Mouse (Mus musculus) neural tube, embryonic 13.5 days (tissue): ENCODE measurements at regions not wholly inside any gene's neighbourhood (a gene's known extent, or its start where the extent isn't known, plus 50 kb on each side); places are given as distances from the start of the nearest gene placed in this dataset.

Experiments
- ATAC-seq: fragments of 200-750 bp; cut with Nextera tagmentation; 2 replicates; pipeline ENCODE4 v1.8.0; 2017; ENCODE audit warnings: low read depth, mild to moderate bottlenecking, moderate TSS enrichment, moderate library complexity
- H3K27ac ChIP-seq: fragments of 300-500 bp; sonication (generic); replicated peaks from 2 replicates; pipeline ENCODE4 v1.5.1; 2015; ENCODE audit warnings: moderate library complexity, mild to moderate bottlenecking, inconsistent platforms
- H3K27me3 ChIP-seq: fragments of 300-500 bp; sonication (generic); 2 replicates; pipeline ENCODE4 v1.6.1; 2015; ENCODE audit warnings: mild to moderate bottlenecking, inconsistent platforms
- H3K36me3 ChIP-seq: fragments of 300-500 bp; sonication (generic); 2 replicates; pipeline ENCODE4 v1.6.1; 2015; ENCODE audit warnings: mild to moderate bottlenecking, inconsistent platforms
- H3K4me1 ChIP-seq: fragments of 300-500 bp; sonication (generic); replicated peaks from 2 replicates; pipeline ENCODE4 v1.6.1; 2015; ENCODE audit warnings: inconsistent platforms
- H3K4me2 ChIP-seq: fragments of 300-500 bp; sonication (generic); 2 replicates; pipeline ENCODE4 v1.6.1; 2015; ENCODE audit warnings: inconsistent platforms, mild to moderate bottlenecking, moderate library complexity
- H3K4me3 ChIP-seq: fragments of 300-500 bp; sonication (generic); 2 replicates; pipeline ENCODE4 v1.5.1; 2015; ENCODE audit warnings: mild to moderate bottlenecking, inconsistent platforms
- H3K9ac ChIP-seq: fragments of 300-500 bp; sonication (generic); 2 replicates; pipeline ENCODE4 v1.6.1; 2015; ENCODE audit warnings: moderate library complexity, mild to moderate bottlenecking, inconsistent platforms
- H3K9me3 ChIP-seq: fragments of 300-500 bp; sonication (generic); 2 replicates; pipeline ENCODE4 v1.6.1; 2016; ENCODE audit warnings: inconsistent platforms
- WGBS: fragments of 180-500 bp; shearing (Covaris S2); methylation state at CpG from one replicate; pipeline ENCODE4 v1.1.7; 2015; 5-methylcytosine and 5-hydroxymethylcytosine counted together

GRCm38 (mm10) chr16:5366021-5366420 lies 110.2 kb upstream of the Eef2kmt start:
- ATAC-seq, result no peak
- 89% methylated on average over 3 of the region's 3 CpGs for WGBS
- H3K27me3 ChIP-seq, result no peaks in the 10 kb centered on the region
- no peaks in the 10 kb centered on the region for H3K9me3 ChIP-seq
- no peaks in the 10 kb centered on the region for H3K36me3 ChIP-seq
- no peak overlapping the region for H3K9ac ChIP-seq
- no peaks in the 10 kb centered on the region for H3K4me1 ChIP-seq
- no peak overlapping the region for H3K4me3 ChIP-seq
- H3K4me2 ChIP-seq, result no peak overlapping the region
- no peak overlapping the region for H3K27ac ChIP-seq

DNA sequence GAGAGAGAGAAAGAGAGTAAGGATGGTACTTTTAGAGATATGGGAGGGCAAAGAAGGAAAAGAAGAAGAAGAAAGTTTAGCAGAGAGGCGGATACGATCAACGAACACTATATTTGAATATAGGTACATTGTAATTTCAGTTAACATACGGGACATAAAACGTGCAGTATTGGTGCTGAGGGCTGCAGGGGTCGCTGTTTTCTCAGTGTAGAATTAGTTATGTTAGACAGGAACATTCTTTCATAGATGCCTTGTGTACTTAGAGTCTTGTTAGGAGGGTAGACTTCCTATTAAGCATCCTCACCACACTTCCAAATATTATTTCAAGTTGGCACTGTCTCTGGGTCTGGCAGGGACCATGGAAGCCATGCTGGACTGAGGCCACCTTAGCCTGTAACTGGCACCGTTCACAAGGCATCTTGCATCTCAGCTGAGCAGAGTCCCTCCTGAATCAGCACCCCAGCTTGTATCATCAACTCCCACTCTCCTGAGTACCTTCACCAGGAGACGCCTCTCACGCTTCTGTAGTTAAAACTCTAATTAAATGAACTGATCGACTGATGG lies 107.3 kb upstream of the Eef2kmt start:
- H3K27me3 ChIP-seq, result no peaks in the 10 kb centered on the region
- no peaks in the 10 kb centered on the region for H3K9me3 ChIP-seq
- H3K4me3 ChIP-seq, result no peak overlapping the region
- no peak overlapping the region for H3K4me2 ChIP-seq
- no peak overlapping the region for H3K27ac ChIP-seq
- H3K36me3 ChIP-seq, result no peaks in the 10 kb centered on the region
- WGBS, result 77% methylated on average over 10 of the region's 10 CpGs
- no peak for ATAC-seq
- no peaks in the 10 kb centered on the region for H3K4me1 ChIP-seq
- H3K9ac ChIP-seq, result no peak overlapping the region

DNA sequence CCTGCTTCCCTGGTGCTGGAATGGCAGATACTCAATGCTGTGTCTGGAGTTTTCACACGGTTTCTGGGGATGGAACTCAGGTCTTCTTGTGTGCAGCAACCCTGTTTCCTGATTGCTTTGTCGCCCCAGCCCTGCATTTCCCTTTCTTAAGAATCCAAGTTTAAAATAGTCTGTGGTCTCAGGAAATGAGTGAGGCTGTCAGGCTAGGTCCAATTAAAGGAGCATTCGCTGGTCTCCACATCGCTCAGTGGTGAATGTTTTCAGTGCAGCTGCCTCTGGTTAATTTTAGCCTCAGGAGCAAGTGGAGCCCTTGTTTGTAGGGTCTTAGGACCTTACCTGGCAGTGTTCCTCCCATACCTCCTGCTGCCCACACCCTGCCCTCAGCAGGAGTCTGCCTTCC lies 103.4 kb upstream of the Eef2kmt start:
- no peak overlapping the region for H3K4me3 ChIP-seq
- no peak overlapping the region for H3K27ac ChIP-seq
- H3K36me3 ChIP-seq, result no peaks in the 10 kb centered on the region
- H3K4me1 ChIP-seq, result no peaks in the 10 kb centered on the region
- 85% methylated on average over 4 of the region's 4 CpGs for WGBS
- H3K4me2 ChIP-seq, result no peak overlapping the region
- no peak for ATAC-seq
- H3K9me3 ChIP-seq, result no peaks in the 10 kb centered on the region
- no peaks in the 10 kb centered on the region for H3K27me3 ChIP-seq
- H3K9ac ChIP-seq, result no peak overlapping the region

DNA sequence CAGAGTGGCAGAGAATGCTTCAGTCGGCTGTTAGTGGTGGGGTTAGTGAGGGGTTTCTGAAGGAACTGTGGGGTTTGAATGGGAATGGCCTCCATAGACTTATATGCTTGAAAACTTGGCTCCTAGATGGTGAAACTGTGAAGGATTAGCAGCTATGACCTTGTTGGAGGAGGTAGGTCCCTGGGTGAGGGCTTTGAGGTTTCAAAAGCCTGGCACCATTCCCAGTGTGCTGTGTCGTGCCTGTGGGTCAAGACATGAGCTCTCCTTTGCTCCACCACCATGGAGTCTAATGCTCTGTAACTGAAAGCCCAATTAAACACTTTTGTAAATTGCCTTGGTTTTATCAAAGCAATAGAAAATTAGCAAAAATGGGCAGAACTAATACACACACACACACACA lies 98.1 kb upstream of the Eef2kmt start:
- H3K9ac ChIP-seq, result no peak overlapping the region
- no peak for ATAC-seq
- H3K36me3 ChIP-seq, result no peaks in the 10 kb centered on the region
- 0 out of 2 replicates have a peak, but pooled peaks cover 3% of the 10 kb centered on the region for H3K27me3 ChIP-seq
- H3K4me2 ChIP-seq, result no peak overlapping the region
- H3K27ac ChIP-seq, result no peak overlapping the region
- H3K9me3 ChIP-seq, result no peaks in the 10 kb centered on the region
- no peak overlapping the region for H3K4me3 ChIP-seq
- WGBS, result 82% methylated on average over 2 of the region's 2 CpGs
- peaks cover 10% of the 10 kb centered on the region for H3K4me1 ChIP-seq

DNA sequence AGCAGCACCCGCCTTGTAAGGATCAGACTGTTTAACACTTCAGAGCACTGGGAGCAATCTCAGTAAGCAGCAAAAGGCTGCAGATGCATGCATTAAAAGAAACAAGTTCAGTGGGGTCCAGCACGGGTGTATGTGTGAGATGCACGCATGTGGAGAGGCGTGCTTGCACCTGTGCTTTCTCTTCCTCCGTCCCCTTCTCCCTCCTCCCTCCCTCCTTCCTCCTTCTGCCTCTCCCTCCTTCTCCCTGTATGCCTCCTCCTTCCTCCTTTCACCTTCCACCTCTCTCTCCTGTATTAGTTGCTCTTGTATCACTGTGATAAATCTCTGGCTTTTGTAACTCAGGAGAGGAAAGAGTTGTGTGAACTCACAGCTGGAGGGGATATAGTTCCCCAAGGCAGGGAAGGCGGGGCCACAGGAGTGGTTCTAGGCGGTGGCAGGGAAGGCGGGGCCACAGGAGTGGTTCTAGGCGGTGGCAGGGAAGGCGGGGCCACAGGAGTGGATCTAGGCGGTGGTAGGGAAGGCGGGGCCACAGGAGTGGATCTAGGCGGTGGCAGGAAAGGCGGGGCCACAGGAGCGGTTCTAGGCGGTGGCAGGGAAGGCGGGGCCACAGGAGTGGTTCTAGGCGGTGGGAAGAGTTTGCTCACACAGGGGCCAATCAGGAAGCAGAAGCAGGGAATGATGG lies 96.2 kb upstream of the Eef2kmt start:
- Histone ChIP-seq H3K4me2 (peak overlapping the region; percentile 37), H3K27me3 (0 out of 2 replicates have a peak, but pooled peaks cover 3% of the 10 kb centered on the region), H3K4me3 (no peak overlapping the region), H3K36me3 (no peaks in the 10 kb centered on the region), H3K4me1 (peaks cover 10% of the 10 kb centered on the region), H3K27ac (no peak overlapping the region), H3K9me3 (no peaks in the 10 kb centered on the region), H3K9ac (no peak overlapping the region)
- ATAC-seq, result 0 out of 2 replicates have a peak, but pooled peaks have one; percentile 40
- WGBS, result 5% methylated on average over 18 of the region's 18 CpGs

DNA sequence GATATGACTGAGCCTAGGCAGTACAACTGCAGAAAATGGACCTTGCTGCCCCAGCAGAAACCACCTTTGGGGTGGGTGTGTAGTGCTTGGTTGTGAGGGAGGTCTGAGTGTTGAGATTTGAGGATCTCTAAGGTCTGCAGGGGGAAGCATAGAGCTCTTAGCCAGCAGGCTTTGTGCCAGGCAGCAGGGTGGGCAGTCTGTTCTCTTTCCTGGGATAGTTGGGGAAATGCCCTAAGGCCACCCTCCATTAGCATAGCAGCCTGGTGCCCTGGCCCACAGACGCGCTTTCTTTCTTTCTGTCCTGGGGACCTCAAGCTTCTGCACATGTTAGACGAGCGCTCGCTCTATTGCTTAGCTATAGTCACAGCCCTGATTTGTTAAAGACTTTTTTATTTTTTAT lies 91.4 kb upstream of the Eef2kmt start:
- WGBS, result 82% methylated on average over 5 of the region's 5 CpGs
- H3K36me3 ChIP-seq, result no peaks in the 10 kb centered on the region
- no peak for ATAC-seq
- 0 out of 2 replicates have a peak, but pooled peaks cover 3% of the 10 kb centered on the region for H3K27me3 ChIP-seq
- no peak overlapping the region for H3K4me2 ChIP-seq
- no peak overlapping the region for H3K4me3 ChIP-seq
- no peaks in the 10 kb centered on the region for H3K9me3 ChIP-seq
- H3K9ac ChIP-seq, result no peak overlapping the region
- peaks cover 4% of the 10 kb centered on the region; the same call in 1 of the 2 replicates for H3K4me1 ChIP-seq
- H3K27ac ChIP-seq, result no peak overlapping the region

- no peak overlapping the region for H3K9ac ChIP-seq
- H3K4me3 ChIP-seq, result no peak overlapping the region
- no peak overlapping the region for H3K27ac ChIP-seq
- H3K4me2 ChIP-seq, result no peak overlapping the region
- 80% methylated on average over 6 of the region's 6 CpGs for WGBS
- H3K36me3 ChIP-seq, result no peaks in the 10 kb centered on the region
- H3K9me3 ChIP-seq, result no peaks in the 10 kb centered on the region
- no peak for ATAC-seq
- no peaks in the 10 kb centered on the region for H3K27me3 ChIP-seq
- no peaks in the 10 kb centered on the region for H3K4me1 ChIP-seq
Measured at GRCm38 (mm10) chr16:5342326-5342725, 86.5 kb upstream of the Eef2kmt start.

GRCm38 (mm10) chr16:5316271-5316670 lies 60.5 kb upstream of the Eef2kmt start:
- Histone ChIP-seq H3K27ac (no peak overlapping the region), H3K9ac (no peak overlapping the region), H3K36me3 (no peaks in the 10 kb centered on the region), H3K9me3 (no peaks in the 10 kb centered on the region), H3K4me2 (no peak overlapping the region), H3K4me1 (no peaks in the 10 kb centered on the region), H3K4me3 (no peak overlapping the region), H3K27me3 (no peaks in the 10 kb centered on the region)
- WGBS, result 86% methylated on average over 1 of the region's 1 CpGs
- ATAC-seq, result no peak

DNA sequence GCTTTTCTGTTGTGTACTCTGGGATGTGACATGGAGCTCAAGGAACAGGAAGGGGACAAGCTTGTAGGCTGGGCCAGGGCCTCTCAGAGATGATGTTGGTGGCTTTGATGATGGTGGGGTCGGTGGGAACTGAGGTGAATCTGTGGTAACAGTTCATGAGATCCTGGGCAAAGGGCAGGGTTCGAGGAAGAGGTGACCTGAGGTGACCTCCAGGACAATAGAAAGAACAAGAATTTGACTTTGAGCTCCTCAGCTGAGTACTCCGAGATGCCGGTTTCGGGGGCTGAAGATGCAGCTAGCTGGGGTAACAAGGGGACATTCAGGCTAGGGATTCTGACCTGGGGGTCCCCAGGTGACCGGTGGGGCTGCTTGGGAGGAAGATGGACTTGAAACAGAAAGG lies 57.5 kb upstream of the Eef2kmt start:
- Histone ChIP-seq H3K4me1 (no peaks in the 10 kb centered on the region), H3K4me2 (no peak overlapping the region), H3K27ac (no peak overlapping the region), H3K36me3 (no peaks in the 10 kb centered on the region), H3K4me3 (no peak overlapping the region), H3K9ac (no peak overlapping the region), H3K9me3 (no peaks in the 10 kb centered on the region), H3K27me3 (no peaks in the 10 kb centered on the region)
- no peak for ATAC-seq
- WGBS, result 76% methylated on average over 6 of the region's 6 CpGs

GRCm38 (mm10) chr16:5311456-5311855 lies 55.7 kb upstream of the Eef2kmt start:
- WGBS, result 86% methylated on average over 9 of the region's 9 CpGs
- Histone ChIP-seq H3K4me2 (no peak overlapping the region), H3K27me3 (peaks cover 14% of the 10 kb centered on the region), H3K4me3 (no peak overlapping the region), H3K36me3 (no peaks in the 10 kb centered on the region), H3K9ac (no peak overlapping the region), H3K27ac (no peak overlapping the region), H3K4me1 (peaks cover 6% of the 10 kb centered on the region; the same call in 1 of the 2 replicates), H3K9me3 (no peaks in the 10 kb centered on the region)
- no peak for ATAC-seq

- 93% methylated on average over 10 of the region's 10 CpGs for WGBS
Measured at GRCm38 (mm10) chr16:5310736-5311135, 55.0 kb upstream of the Eef2kmt start.

DNA sequence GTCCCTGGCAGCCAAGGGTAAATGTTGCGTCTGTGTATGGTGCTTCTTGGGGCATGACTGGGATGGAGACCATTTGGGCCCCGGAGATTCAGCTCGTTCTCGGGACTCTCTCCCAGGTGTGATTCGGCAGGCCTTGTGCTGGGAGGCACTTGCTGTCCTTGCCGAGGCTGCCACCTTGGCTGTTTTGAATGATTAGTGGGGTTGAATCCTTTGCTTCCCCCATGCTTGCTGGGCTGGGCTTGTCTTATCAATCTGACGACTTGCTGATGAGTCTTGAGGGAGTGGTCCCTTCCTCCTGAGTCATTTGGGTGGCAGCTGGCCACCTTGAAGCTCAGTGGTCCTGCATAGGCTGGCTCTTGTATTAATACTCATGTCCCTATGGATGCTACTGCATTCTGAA lies 52.0 kb upstream of the Eef2kmt start:
- peak overlapping the region; percentile 46 for H3K4me3 ChIP-seq

More at GRCm38 (mm10) chr16:5310736-5311135, 55.0 kb upstream of the Eef2kmt start:
- H3K4me2 ChIP-seq, result no peak overlapping the region
- no peak for ATAC-seq
- peaks cover 6% of the 10 kb centered on the region; the same call in 1 of the 2 replicates for H3K4me1 ChIP-seq
- H3K4me3 ChIP-seq, result no peak overlapping the region
- H3K9ac ChIP-seq, result no peak overlapping the region
- no peaks in the 10 kb centered on the region for H3K9me3 ChIP-seq
- no peak overlapping the region for H3K27ac ChIP-seq
- no peaks in the 10 kb centered on the region for H3K36me3 ChIP-seq
- H3K27me3 ChIP-seq, result peaks cover 14% of the 10 kb centered on the region

More for the DNA sequence above, 52.0 kb upstream of the Eef2kmt start:
- no peak overlapping the region for H3K9ac ChIP-seq
- H3K27me3 ChIP-seq, result peaks cover 14% of the 10 kb centered on the region
- H3K27ac ChIP-seq, result no peak overlapping the region
- H3K4me1 ChIP-seq, result peaks cover 6% of the 10 kb centered on the region; the same call in 1 of the 2 replicates
- 80% methylated on average over 7 of the region's 7 CpGs for WGBS
- peak overlapping the region; percentile 91 for H3K4me2 ChIP-seq
- no peaks in the 10 kb centered on the region for H3K9me3 ChIP-seq
- no peaks in the 10 kb centered on the region for H3K36me3 ChIP-seq
- no peak for ATAC-seq
